Mouse (Mus musculus) heart, postnatal 25 days (tissue): ENCODE results near the gene Akr7a5. TPM values are rescaled to one million over a fixed set of nuclear protein-coding genes. Genes with fewer than 3 reads are reported as not detected.

ENCODE experiments used
- DNase-seq: peaks from one replicate; pipeline ENCODE4 v3.0.0; 2022; ENCODE audit warnings: low spot score
- intact Hi-C: fragments of 180-260 bp; cut with DNase I; formaldehyde crosslinking; loops from one replicate; pipeline ENCODE4 v1.15.1; 2025
- total RNA-seq, 2 experiments: library from RNA; stranded (reverse); gene quantifications; 2 replicates each; pipeline ENCODE4 v1.2.3; 2021

The Akr7a5 gene
- total RNA-seq, 2 experiments from 2014 or later = 42.6 to 46.8 TPM

DNA sequence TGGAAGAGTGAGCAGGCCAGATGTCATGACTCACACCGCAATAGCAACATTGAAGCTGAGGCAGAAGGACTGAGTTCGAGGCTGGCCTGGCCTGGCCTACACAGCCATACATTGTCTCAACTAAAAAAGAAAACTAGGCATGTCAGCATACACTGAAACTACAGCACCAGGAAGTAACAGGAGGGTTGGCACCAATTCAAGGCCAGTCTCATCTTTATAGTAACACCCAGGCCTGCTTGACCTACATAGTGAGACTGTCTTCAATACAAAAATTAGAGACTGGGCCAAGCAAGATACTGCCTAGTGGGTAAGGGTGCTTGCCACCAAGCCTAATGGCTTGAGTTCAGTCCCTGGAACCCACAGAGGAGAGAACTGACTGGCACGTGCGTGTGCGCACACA is 18.5 kb upstream of the Akr7a5 start:
- intact Hi-C loops = no loop called here
- no peak for DNase-seq

DNA sequence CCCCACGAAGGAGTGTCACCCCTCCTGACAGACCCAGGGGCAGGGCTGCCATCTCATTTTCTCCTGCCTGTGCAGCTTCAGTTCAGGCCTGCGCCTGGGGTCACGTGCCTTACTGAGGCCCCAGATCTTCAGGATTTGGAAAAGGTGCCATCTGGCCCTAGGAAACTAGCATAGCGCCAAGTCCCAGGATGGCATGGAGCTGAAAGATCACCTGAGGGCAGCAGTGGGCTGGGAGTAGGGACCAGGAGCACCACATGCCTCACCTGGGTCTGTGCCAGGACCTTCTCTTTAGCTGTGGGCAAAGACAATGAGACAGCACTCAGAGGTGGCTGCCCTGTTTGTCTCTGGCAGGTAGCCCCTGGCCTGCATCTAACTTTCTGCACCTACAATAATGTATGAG is 13.0 kb upstream of the Akr7a5 start:
- intact Hi-C loops = no loop called here

DNA sequence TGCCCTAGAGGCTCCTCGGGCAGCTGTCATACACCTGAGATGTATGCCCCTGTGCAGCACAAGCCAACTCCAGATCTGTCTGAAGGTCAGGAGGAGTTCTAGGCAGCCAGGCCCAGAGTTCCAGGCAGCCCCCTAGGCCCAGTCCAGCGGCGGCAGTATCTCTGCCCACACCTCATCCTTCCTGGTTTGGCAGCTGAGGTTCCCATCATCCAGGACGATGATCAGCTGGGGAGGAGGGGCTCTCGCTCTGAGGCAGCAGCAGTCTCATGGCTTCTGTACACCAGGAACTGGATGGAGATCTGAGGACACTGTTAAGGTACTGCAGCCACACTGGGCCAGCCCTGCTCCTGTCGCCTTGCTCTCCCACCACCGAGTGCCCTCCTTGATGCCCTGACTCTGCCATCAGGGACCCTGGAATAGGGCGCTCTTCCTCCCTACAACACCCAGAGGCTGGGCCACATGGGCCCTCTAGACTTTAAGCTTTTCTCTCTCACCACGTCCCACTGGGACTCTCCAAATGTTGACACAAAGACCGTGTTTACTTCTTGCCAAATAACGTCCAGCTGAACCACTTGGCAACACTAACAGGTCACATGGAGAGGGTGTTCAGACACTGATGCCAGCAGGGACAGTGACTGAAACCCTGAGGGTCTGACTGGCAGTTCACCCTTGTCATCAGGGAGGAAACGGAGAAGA is 11.7 kb upstream of the Akr7a5 start:
- no peak for DNase-seq
- intact Hi-C loops = no loop called here

More for the DNA sequence above, 13.0 kb upstream of the Akr7a5 start:
- no peak for DNase-seq

DNA sequence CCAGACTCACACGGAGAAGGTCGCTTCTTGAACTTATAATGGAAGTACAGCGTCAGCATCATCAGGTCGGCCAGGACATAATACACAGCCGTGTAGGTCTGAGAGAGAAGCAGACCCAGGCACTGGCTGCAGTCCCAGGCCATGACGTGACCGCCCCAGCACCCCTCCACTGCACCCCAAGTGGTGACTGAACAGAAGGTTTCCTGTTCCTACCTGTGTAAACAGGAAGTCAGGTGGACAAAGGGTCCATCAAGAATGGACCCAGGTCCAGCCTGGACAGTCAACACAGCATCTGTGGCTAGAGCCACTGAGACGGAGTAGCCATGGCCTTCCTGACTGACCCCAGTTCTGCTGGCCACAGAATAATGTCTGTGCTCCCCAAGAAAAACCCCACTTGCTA is 8.8 kb upstream of the Akr7a5 start:
- DNase-seq = no peak
- intact Hi-C loops = no loop called here

DNA sequence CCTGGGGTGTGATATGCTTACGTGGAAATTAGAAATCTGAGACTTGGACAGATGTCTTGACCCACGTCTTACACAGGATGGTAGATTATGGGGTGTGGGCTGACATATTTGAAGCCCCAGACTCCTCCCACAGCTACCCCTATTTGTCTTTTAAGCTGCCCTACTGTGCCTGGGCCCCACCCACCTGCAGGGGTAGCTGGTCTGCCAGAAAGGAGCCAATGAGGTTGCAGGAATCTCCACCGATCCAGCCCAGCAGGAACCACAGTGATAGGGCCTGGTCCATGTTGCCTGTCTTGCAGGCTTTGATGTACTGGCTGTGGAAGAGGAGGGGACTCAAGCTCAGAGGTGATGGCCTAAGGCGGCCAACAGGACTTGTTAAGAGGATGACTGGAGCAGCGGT is 8.3 kb upstream of the Akr7a5 start:
- intact Hi-C loops = no loop called here
- DNase-seq = no peak

DNA sequence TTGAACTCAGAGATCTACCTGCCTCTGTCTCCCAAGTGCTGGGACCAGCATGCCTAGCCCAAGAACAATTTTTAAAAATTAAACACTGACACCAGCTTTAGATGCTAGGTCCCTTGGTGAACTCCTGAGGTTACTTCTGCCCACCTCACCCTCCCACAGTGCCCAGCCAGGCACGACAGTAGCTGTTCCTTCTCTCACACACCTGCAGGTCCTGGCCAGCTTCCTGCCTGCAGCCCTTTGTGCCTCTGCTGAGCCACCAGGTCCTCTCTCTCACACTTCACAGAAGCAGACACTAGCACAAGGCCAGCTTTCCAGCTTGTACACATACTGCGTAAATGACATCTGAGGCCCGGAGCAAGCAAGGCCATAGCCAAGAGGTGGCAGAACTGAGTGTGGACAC is 5.0 kb upstream of the Akr7a5 start:
- intact Hi-C loops = no loop called here
- DNase-seq = no peak

DNA sequence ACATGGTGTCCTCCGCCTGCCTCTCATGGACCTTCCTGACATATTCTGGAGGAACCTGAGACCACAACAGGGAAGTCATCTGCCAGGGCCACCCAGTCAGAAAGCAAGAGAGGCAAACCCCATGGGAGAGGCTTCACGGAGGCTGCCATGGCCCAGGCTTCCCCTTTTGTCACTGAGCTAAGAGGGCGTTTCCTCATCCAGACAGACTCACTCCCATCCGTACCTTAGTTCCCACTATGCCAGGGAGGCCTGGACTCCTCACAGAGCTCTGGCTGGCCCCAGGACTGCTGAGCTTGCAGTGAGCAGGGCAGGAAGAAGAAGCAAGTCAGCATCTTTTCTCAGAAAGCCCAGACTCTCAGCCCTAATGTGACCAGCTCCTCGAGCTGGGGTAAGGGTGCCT is 2.6 kb upstream of the Akr7a5 start:
- no peak for DNase-seq
- intact Hi-C loops = no loop called here

DNA sequence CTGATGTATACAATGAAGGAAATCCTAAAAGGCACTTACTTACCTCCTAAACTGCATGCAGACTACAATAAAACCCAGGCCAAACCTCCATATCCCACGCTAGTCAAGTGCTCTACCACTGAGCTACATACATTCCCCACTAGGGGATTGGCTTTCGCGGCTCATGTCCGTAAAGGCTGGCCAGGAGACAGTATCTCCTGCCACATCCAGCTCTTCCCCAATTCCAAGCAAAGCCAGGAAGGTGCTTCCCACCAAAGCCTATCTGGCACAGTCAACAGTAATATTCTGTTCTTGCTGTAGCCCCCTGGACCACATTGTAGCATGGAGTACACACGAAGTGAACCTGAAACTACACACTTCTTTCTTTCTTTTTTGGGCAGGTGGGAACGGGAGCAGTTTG is 893 bp upstream of the Akr7a5 start:
- DNase-seq = no peak
- intact Hi-C loops = loop anchor here (5.0 kb wide), 1 partner anchor 43 kb away; the partner anchor contains the start of genes Emc1, Mrto4 and Ubr4

DNA sequence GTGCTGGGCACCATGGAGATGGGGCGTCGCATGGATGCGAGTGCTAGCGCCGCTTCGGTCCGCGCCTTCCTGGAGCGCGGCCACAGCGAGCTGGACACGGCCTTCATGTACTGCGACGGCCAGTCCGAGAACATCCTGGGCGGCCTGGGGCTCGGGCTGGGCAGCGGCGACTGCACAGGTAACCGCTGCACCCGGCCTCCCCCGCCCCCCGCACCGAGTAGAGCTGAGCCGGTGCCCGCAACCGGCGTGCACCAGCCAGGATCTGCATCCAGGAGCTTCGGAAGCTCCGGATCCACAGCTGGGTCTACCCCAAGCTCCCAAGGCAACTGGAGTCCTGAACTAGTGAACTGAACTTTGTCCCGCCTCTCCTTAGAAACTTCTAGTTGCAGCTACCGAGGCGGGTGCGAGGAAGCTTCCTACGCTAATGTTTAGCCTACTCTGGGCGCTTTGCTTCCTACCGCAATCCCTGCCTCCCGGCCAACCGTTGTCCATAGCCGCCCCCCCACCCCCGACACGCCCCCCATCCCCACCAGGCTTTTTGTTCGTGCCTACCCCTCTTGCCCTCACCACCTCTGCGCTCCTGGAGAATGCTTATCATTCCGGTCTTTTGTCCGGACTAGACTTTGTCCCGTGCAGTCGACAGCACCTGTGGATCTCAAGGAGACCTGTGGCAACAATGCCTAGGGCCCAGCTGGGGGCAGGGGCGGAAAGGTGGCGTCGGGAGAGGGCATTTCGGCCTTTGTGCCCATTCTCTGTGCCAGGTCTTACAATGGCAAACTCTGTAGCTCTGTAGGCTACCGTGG is 556 bp downstream of the Akr7a5 start:
- intact Hi-C loops = loop anchor here (5.0 kb wide), 1 partner anchor 41 kb away; the partner anchor contains the start of genes Emc1, Mrto4 and Ubr4
- no peak for DNase-seq

DNA sequence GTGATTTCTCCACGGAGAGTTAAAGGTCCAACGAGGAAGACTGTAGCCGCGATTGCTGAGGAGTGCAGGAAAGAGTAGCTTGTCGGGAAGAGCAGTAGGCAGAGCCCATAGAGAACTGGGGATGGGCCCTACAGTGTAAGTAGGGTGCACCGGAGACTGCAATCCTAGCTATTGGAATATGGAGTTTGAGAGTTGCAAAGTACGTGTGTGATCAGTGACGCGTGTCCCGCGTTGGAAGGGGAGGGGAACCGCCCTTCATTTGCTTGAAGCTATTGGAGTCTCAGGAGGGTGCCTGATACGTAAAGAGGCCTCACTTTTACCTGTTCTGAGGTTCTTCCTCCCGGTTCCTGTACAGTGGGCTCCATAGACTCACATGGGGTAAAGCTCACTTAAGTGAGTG is 1.2 kb downstream of the Akr7a5 start:
- intact Hi-C loops = loop anchor here (5.0 kb wide), 1 partner anchor 41 kb away; the partner anchor contains the start of genes Emc1, Mrto4 and Ubr4
- no peak for DNase-seq

DNA sequence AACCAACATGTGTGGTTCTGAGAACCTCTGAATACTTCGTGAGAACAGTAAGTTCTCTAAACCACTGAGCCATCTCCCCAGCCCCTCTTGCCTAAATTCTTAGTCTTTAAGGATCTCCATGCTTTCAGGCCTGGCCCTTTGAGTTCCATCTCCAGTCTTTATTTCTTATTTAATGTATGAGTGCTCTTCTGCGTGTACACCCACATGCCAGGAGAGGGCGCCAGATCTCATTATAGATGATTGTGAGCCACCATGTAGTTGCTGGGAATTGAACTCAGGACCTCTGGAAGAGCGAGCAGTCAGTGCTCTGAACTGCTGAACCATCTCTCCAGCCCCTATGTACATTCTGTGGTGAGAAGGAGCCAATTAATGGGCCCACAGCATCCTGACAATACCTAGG is 2.1 kb downstream of the Akr7a5 start:
- DNase-seq = no peak
- intact Hi-C loops = loop anchor here (5.0 kb wide), 1 partner anchor 40 kb away; the partner anchor contains the start of genes Emc1, Mrto4 and Ubr4

DNA sequence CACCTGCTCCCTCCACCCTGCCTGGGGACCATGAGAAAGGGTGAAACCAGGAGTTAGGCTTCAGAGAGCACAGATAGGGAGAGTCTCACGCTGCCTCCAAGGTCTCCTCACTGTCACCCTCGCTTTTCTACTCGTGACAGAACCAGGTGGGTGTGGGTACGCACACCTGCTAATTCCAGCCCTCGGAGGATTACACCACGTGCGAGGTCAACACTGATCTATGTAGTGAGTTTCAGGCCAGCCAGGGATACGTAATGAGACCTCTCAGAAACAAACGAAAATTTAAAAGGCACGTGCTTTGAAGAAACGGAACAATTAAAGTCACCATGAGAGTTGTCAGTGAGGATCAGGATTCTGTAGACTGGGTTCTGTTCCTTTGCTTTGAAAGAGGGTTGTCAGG is 7.9 kb downstream of the Akr7a5 start:
- intact Hi-C loops = no loop called here
- DNase-seq = no peak

DNA sequence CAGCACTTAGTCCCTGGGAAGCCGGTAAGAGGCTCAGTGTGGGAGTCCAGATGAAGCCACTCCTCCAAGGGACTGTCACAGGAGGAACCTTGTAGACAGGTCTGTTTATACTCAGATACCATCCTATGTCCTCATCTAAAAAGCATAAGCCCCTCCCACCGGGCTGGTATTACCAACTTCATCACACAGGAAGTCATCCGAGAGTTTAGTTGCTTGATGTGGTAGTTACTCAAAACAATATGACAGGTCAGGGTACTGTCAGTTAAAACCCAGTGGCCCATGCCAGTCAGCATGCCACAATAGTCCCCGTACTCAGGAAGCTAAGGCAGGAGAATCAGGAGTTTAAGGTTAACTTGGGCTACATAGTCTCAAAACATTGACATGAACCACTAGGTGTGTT is 9.2 kb downstream of the Akr7a5 start:
- no peak for DNase-seq
- intact Hi-C loops = no loop called here

DNA sequence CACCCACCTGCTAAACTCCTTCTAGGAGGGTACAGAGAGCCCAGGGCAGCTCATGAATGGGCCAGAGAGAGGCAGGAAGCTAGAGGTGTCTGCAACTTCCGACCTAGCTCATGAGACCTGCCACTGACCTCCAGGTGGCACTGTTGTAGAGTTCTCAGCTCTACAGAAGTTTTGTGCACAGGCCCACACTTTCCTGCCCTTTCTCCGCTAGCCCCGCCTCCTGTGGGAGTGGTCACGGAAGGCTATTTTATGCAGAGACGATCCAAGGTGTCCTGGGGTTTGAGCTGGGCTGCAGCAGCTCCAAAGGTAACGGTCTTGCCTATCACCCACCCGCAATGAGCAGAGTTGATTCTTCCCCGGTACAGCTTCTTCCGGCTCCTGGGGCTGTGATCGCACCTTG is 20.1 kb downstream of the Akr7a5 start:
- intact Hi-C loops = loop anchor here (10.0 kb wide), 1 partner anchor 406 kb away; no protein-coding TSS in a partner anchor
- DNase-seq = peak; percentile 17

DNA sequence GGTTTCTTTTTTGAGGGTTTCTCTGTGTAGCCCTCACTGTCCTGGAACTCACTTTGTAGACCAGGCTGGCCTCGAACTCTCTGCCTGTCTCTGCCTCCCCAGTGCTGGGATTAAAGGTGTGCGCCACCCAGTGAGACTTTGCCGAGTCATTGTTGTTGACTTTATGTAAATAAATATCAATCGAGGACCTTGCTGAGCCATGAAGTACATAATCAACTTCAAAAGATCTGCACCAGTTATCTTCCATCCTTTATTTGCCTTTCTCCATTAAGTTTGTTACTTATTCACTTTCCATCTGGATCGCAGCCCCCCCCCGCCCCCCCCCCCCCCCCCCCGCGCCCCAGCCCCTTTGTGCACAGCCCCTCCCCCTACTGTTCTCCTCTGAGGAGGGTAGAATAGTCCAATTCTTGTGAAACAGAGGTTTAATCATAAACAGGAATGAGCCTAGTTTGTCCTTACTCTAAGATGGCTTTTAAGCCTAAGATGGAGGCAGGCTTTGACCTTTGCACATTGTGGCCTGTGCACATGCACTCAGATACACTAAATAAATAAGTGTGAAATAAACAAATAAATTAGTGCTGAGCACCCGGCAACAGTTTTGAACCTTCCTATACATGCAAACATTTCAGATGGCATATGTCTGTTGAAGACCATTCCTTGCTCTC is 24.2 kb downstream of the Akr7a5 start:
- DNase-seq = no peak
- intact Hi-C loops = loop anchor here (10.0 kb wide), 1 partner anchor 410 kb away; no protein-coding TSS in a partner anchor

DNA sequence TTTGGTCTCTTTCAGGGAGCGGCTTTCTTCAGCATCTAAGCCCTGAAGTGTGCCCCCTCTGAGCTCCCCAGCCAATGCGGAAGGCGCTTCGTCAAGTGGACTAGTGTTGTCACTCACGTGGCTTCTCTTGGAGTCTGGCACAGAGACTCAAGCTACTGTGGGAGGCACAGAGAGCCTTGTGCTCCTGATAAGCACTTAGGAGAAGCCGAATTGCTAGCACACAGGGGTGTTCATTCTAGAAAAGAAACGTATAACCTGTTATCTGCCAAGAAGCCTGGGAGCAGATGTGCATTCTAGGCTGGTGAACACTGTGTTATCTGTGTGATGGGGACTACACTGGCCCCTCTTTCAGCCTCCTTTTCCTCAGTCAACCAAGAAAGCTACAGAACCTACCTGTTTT is 25.0 kb downstream of the Akr7a5 start:
- intact Hi-C loops = loop anchor here (10.0 kb wide), 1 partner anchor 411 kb away; no protein-coding TSS in a partner anchor
- DNase-seq = no peak

DNA sequence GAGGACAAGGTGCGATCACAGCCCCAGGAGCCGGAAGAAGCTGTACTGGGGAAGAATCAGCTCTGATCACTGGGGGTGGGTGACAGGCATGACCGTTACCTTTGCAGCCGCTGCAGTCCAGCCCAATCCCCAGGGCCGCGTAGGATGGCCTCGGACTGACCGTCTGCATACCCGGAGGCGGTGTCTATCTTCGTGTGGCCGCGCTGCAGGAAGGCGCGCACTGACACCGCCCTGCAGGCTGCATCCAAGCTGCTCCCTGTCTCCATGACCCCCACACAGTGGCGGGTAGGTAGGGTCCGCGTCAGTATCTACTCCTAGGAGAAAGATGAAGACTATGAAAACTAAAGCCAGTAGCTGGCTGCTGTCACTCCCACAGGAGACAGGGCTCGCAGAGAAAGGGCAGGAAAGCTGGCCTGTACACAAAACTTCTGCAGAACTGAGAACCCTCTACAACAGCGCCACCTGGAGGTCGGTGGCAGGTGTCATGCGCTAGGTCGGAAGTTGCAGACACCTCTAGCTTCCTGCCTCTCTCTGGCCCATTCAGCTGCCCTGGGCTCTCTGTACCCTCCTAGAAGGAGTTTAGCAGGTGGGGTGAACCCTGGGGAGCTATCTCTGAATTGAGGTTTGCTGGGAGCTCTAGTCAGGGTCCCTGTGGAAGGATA is 26.4 kb downstream of the Akr7a5 start:
- peak; percentile 27 for DNase-seq
- intact Hi-C loops = loop anchor here (1.0 to 10.0 kb wide), 2 partner anchors 251 to 412 kb away; no protein-coding TSS in a partner anchor

DNA sequence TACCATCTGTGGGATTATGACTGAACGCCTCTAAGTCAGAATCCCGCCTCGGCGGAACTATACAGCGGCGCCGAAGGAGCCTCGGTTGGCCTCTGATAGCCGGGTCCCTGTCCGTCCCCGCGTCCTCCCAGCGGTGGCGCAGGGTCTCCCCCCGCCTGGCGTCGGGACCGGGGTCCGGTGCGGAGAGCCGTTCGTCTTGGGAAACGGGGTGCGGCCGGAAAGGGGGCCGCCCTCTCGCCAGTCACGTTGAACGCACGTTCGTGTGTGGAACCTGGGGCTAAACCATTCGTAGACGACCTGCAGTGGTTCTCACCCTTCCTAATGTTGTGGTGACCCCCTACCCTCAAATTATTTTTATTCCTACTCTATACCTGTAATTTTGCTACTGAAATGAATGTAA is 27.6 kb downstream of the Akr7a5 start:
- DNase-seq = no peak
- intact Hi-C loops = loop anchor here (10.0 kb wide), 1 partner anchor 413 kb away; no protein-coding TSS in a partner anchor

DNA sequence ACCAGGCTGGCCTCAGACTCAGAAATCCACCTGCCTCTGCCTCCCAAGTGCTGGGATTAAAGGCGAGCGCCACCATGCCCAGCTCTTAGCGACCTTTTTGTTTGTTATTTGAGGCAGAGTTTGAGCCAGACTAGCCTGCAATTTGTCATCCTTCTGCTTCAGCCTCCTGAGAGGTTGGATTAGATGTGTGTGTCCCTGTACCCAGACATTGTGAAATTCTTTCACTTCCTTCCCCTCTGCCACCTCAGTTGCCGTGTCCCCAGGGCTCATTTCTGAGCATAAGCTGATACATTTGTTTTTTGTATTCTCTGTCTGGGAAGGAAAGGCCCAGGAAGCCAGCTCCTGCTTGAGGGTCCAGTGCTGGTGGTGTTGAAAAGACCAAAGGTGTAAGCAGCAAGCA is 30.3 kb downstream of the Akr7a5 start:
- intact Hi-C loops = no loop called here
- DNase-seq = no peak
